Mouse (Mus musculus) gonadal fat pad, adult 2 months (tissue): Measurements from ENCODE around the gene Olfr1341. TPM values are rescaled to one million over a fixed set of nuclear protein-coding genes. Genes with fewer than 3 reads are reported as not detected.

Experiments used
- DNase-seq: peaks from one replicate; pipeline ENCODE4 v3.0.0-alpha.2; 2012; ENCODE audit warnings: low read depth
- polyA plus RNA-seq: library from polyadenylated mRNA; depleted of rRNA; stranded (reverse); fragments of >200 nt; gene quantifications from 2 replicates; pipeline ENCODE4 v1.2.3, GENCODE M21; 2012; rRNA removed

Olfr1341 gene
- 0.25 and 0.53 TPM in 2 replicates for polyA plus RNA-seq

DNA sequence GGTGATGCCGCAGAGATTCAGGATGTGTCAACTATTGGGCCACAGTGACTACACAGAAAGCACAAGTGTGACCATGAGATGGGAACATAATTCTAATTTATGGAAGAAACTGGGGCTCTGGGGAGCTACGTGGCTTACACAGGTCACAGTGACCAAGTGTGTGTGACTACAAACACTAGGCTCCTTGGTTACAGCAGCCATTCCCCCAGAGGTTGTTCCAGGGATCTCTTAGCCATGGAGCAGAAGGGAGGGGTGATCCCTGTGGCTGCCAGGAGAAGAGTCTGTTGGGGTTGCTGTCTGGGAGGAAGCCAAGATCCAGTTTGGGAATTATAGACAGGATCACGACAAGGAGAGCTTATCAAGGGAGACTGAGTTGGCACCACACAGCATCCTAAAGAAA is at the start of gene Olfr1341:
Olfr1341 (plus strand) TSS at position 301 of the 400 bp plus-strand sequence.
- no peak for DNase-seq

DNA sequence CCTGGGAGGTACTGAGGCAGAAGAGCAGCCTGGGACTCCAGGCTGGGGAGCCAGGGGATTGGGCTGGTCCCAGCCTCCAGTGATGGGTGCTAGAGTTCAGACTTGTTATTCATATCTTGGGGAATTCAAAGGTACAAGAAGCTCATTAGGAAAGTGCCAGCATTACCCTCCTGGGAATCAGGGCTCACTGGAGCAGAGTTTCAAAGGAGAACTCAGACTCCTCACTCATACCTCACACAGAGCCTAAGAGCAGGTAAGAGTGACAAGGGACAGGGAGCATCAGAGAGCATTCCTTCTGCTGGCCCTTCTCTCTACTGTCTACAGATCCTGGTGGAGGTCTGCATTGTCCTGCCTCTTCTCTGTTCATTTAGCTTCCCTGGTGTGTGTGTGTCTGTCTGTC is 44.7 kb upstream of the Olfr1341 start, which contains the start of gene Olfr62:
Olfr62 (plus strand) TSS at position 301 of the 400 bp plus-strand sequence.
- no peak for DNase-seq

DNA sequence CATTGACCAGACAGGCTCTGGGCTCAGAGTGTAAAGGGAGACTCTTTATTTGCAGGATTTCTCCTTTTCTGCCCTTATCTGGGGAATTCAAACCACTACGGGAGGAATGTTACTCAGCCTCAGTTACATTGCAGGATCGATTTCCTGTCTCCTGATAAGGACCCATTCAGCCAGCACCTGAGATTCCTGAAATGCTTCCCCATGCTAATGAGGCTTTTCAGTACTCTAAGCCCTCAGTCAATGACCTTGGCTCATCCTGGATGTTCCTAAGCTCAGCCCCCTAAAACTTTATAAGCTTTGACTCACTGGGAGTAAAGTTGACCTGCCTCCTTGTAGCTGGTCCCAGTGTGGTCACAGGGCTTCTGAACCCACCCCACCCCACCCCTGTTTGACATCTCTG is 16.2 kb upstream of the Olfr1341 start:
- no peak for DNase-seq

DNA sequence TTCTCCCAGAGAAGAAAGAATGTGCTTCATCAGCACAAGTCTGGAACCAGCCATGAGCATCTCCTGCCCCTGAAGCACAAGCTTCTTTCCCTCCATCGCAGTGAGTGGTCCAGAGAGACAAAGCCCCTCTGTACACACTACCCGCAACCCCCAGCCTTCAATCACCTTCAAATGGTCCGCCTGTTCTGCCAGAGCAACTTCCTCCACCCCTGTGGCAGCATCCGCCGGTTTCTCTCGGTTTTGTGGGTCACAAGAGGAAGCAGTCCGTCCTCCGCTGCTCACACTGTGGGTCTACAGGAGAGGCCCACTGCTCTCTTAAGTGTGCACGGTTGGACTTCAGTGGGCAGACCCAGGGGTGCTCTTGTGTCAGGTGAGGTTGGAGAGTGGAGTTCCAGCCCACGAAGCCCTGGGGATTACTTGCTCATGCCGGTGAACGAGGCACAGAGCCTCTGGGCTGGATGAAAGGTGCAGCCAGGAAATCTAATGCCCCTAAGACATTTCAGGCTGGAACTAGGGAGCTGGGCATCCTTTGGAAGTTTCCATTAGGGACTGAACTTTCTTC is 10.8 kb upstream of the Olfr1341 start, which contains the start of gene Olfr1342:
Olfr1342 (minus strand) TSS at position 345 of the 562 bp plus-strand sequence.
- DNase-seq: no peak

DNA sequence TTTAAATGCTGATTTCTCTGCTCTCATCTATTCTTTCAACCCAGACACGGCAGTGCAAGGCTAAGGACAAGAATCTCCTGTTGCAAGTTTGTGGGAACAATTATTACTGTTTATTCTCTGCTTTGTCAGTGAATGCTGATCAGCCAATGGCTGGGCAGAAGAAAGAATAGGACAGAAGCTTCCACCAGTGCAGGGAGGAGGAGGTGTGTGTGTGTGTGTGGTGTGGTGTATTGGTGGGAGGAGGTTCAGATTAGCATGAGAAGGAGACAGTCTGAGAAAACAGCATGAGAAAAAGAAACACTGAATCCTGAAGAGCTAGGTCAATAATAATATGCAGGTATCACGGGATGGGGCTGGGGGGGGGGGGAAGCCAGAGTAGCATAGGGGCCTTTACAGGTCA is 9.5 kb upstream of the Olfr1341 start:
- no peak for DNase-seq

DNA sequence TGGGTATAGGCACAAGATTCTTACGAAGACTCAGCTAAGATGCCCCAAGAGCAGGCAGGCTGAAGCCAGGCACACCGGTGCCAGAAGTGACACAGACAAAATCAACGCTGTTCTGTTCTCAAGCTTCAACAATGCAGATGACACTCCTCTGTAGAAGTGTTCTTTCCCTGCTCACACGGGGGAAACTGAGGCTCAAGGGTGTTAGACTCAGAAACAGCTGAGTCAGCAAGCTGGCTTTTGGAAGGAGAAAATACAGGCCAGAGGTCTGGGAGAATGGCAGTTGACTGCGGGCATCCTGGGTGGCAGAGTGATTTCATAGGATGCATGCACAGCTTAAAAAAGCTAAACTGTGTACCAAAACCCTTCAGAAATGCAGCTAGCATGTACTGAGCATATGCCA is 4.8 kb downstream of the Olfr1341 start:
- no peak for DNase-seq

DNA sequence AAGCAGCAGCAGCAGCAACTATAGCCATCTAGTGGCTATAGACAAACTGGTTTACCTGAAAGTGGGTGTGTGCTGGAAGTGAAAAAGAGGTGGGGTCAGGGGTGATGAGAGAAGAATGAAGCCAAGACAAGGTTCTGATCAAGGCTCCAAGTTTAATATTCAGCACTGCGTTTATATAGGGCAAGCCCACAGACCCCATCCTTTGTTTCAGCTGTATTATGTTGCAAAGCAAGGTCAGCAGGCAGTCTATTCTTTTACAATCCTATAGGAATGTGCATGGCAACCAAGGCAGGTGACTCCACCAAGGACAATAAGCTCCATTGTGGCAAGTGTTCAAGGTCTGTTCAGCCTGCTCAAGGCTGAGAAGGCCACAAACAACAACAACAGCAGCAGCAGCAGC is 8.3 kb downstream of the Olfr1341 start:
- no peak for DNase-seq

DNA sequence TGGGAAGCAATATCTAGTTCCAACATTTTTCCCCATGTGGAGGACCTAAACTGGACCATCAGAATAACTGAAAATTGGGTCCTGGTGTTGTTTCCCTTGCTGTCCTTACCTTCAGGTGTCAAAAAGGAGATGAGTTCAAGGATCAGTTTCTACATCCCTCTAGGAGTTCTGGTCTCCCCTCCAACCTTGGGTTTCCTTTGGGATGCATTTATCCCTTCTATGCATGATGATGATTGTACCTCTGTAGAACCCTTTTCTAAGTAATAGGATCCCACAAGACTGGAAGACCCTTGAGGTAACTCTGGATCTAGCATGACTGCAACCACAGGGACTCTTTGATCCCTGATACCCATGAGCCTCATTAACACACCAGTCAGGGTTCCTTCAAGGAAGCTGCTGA is 16.5 kb downstream of the Olfr1341 start, which contains the start of gene Olfr1340:
Olfr1340 (plus strand) TSS at position 301 of the 400 bp plus-strand sequence.
- DNase-seq: no peak

DNA sequence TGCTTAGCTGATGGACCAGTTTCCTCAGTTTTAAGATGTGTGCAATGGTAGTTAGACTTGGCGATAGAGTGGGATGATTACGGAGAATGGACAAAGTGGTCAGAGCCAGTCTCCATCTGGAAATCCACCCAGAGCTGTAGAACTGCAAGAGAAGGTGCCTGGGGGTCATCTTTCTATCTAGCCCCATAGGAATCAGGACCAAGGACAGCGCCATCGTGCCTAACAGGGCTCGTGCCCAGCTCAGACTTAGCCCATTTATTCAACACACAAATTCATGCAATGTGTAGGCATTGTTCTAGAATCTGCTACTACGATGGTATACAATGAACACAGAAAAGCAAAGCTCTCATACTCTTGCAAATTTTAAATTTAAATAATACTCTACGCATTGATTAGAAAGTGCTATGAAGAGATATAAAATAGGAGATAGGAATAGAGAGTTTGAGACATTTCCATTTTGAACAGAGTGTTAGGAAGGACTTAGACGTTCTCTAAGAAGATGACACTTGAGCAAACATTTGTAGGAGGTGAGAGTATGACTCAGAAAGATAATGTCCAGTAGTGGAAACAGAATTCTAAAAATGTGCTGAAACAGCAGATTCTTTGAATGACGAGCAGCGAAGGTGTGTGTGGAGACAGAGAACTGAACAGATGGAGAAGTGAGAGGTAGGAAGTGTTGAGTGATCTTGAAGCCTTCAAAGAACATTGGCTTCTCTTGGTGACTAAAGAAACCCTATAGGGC is 18.6 kb downstream of the Olfr1341 start:
- no peak for DNase-seq

DNA sequence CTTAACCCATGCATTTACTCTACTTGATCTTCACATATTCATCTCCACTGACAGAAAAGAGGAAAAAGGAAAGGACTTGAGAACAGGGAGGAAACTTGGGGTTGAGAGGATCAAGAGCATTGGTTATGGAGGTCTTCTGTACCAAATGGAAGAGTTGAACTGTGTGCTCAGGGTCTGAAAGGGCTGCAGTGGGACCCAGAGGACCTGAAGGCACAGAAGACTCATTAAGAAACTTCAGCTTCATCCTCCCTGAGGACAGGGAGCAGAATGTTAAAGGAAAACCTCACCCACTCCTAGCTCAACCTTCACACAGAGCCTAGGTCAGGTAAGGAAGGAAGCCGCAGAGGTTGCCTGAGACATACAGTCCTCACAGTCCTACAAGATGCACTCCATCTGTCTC is 28.6 kb downstream of the Olfr1341 start, which contains the start of gene Olfr1339:
Olfr1339 (plus strand) TSS at position 301 of the 400 bp plus-strand sequence.
- DNase-seq: no peak

DNA sequence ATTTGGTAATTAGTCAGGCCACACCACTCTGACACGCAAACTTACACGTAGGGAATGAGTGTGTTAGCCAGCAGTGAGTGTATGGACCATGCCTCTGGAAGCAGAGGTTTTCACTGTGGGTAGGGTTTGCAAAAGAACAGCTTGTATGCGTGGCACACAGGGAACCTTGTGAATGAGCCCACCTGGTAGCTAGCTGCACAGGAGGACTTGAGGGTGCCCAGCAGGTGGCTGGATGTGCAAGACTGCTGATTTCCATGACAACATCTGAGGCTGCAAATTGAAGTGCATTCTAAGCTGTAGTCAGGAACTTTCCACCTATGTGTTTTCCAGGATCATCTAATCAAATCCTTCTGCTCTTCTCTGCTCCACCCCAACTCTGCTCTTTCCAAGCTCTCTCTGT is 36.3 kb downstream of the Olfr1341 start:
- DNase-seq: no peak

DNA sequence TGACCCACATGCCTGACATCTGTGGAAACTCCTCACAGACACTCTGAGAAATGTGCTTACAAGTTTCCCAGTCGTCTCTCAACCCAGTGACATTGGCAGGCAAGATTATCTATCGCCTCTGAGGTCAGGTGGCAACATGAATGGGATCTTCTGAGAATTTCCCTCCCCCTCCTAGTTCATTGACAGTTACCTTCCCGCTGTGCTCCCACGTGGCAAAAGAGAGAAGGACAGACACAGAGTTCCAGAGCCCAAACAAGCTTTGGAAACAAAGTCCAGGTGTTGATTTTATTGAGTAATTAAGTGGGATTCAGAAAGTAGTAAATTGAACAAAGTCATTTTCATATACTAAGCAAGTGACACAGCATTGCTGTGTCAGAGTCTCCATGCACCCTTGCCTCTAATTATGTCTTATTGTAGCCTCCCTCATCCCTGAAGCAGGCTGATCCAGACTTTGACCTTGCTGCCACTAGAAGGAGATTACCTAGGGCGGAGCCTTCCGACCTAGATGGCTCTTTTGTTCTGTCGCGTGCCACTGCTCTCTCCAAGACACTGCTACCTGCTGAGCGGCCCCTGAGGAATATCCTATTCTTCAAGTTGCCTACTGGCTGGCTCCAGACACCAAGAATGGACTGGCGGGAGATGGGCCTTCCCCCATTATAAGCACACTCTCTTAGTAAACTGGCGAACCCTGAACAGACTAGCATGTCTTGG is 37.8 kb downstream of the Olfr1341 start:
- no peak for DNase-seq

DNA sequence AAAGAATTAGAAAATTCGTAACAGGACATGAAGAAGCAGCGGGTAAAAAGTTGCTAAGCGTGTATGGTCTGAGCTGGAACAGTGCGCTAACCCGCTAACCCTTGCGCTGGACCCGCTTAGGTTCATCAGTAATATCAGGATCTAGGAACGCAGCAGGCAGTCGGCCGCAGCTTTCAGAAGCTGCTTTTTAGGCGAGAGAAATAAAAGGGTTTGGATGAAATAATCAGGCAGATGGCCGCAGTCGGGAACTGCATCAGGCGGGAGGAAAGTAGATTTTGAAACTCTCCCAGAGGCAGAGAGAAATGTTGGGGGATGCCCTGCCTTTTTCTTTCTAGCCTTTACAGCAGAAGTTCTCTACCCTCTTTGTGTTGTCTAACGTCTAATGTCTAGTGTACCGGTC is 38.6 kb downstream of the Olfr1341 start:
- no peak for DNase-seq

DNA sequence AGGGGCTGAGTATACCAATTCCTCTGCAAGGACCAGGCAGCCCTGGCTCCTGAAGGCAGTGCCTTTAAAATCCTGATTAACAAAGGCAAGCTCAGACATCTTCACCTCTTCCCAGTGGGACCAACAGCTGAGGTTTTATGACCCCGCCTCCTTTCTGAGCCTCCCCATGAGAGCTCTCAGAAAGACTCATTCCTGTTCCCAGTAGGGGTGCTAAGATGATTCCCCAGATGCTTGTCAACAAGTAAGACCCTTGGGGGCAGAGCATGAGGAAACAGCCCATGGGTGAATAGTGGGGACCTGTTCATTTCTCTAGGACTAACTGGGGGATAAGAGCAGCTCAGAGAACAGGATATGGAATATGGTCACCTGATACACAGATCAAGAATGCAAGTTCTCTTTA is 55.3 kb downstream of the Olfr1341 start, which contains the start of gene Olfr1338:
Olfr1338 (minus strand) TSS at position 101 of the 400 bp plus-strand sequence.
- no peak for DNase-seq

Other genes starting within 250 kb of the Olfr1341 start
- gene Mpl, start 246.0 kb upstream of the Olfr1341 start, polyA plus RNA-seq: 0.06 and 0.07 TPM in 2 replicates
- 37.1 and 47.6 TPM in 2 replicates for gene Tie1, start 213.5 kb upstream of the Olfr1341 start, polyA plus RNA-seq
- gene 2610528J11Rik, start 176.5 kb upstream of the Olfr1341 start, polyA plus RNA-seq: 26.7 and 28.6 TPM in 2 replicates
- 25.1 and 25.7 TPM in 2 replicates for gene Tmem125, start 159.5 kb upstream of the Olfr1341 start, polyA plus RNA-seq
- 0.30 and 0.71 TPM in 2 replicates for gene Cfap57, start 82.7 kb upstream of the Olfr1341 start, polyA plus RNA-seq
- gene Ebna1bp2, start 82.7 kb upstream of the Olfr1341 start, polyA plus RNA-seq: 16.8 and 22.0 TPM in 2 replicates
- gene Olfr62, start 44.6 kb upstream of the Olfr1341 start, polyA plus RNA-seq: not detected in 2 replicates
- 0.11 and 0.25 TPM in 2 replicates for gene Olfr1342, start 10.8 kb upstream of the Olfr1341 start, polyA plus RNA-seq
- gene Olfr1340, start 16.6 kb downstream of the Olfr1341 start, polyA plus RNA-seq: not detected in 2 replicates
- gene Olfr1339, start 28.7 kb downstream of the Olfr1341 start, polyA plus RNA-seq: not detected in 2 replicates
- 8.5 and 10.8 TPM in 2 replicates for gene Olfr1338, start 55.2 kb downstream of the Olfr1341 start, polyA plus RNA-seq
- gene Olfr1337, start 79.1 kb downstream of the Olfr1341 start, polyA plus RNA-seq: 0.42 TPM in 1 of 2 replicates, not detected in the other
- not detected in 2 replicates for gene Olfr1335, start 106.4 kb downstream of the Olfr1341 start, polyA plus RNA-seq
- not detected in 2 replicates for gene Olfr1333, start 132.8 kb downstream of the Olfr1341 start, polyA plus RNA-seq
- gene Olfr1331, start 161.1 kb downstream of the Olfr1341 start, polyA plus RNA-seq: not detected in 2 replicates
- 0.36 TPM in 1 of 2 replicates, not detected in the other for gene Olfr1330, start 185.1 kb downstream of the Olfr1341 start, polyA plus RNA-seq
- not detected in 2 replicates for gene Olfr1329, start 213.9 kb downstream of the Olfr1341 start, polyA plus RNA-seq
- not detected in 2 replicates for gene Olfr1328, start 235.1 kb downstream of the Olfr1341 start, polyA plus RNA-seq